Mouse (Mus musculus) megakaryocyte, embryonic 14.5 days (primary cell): Measurements from ENCODE around the gene Frs3.

Experiments
- FLI1 ChIP-seq: IDR thresholded peaks from 2 replicates; pipeline ENCODE4 v1.6.1; 2012; ENCODE audit warnings: low read length, inconsistent platforms, mixed read lengths
- GATA1 ChIP-seq: IDR thresholded peaks from 3 replicates; pipeline ENCODE4 v1.6.1; 2012; ENCODE audit warnings: mixed read lengths, low read length, inconsistent platforms, borderline replicate concordance

- TF ChIP-seq GATA1, result no peak
- TF ChIP-seq FLI1, result no peak
Measured at GRCm38 (mm10) chr17:47702548-47703345, 13.9 kb downstream of the Frs3 start.
